Mouse (Mus musculus) midbrain, embryonic 12.5 days (tissue): ENCODE results near the gene Prdm11. TPM values are rescaled to one million over a fixed set of nuclear protein-coding genes. Genes with fewer than 3 reads are reported as not detected.

Experiments used
- ATAC-seq: fragments of 200-750 bp; cut with Nextera tagmentation; 2 replicates; pipeline ENCODE4 v1.8.0; 2017; ENCODE audit warnings: low read depth, moderate TSS enrichment, moderate library complexity; ENCODE audit not compliant: low FRiP score
- H3K27ac ChIP-seq: fragments of 300-500 bp; sonication (generic); replicated peaks from 2 replicates; pipeline ENCODE4 v1.5.1; 2016; ENCODE audit warnings: mild to moderate bottlenecking
- H3K27me3 ChIP-seq: fragments of 300-500 bp; sonication (generic); 2 replicates; pipeline ENCODE4 v1.6.1; 2016; ENCODE audit warnings: mild to moderate bottlenecking
- H3K36me3 ChIP-seq: fragments of 300-500 bp; sonication (generic); 2 replicates; pipeline ENCODE4 v1.6.1; 2016
- H3K4me1 ChIP-seq: fragments of 300-500 bp; sonication (generic); 2 replicates; pipeline ENCODE4 v1.6.1; 2016
- H3K4me2 ChIP-seq: fragments of 300-500 bp; sonication (generic); replicated peaks from 2 replicates; pipeline ENCODE4 v1.6.1; 2016; ENCODE audit warnings: mild to moderate bottlenecking, moderate library complexity
- H3K4me3 ChIP-seq: fragments of 300-500 bp; sonication (generic); 2 replicates; pipeline ENCODE4 v1.5.1; 2016; ENCODE audit warnings: mild to moderate bottlenecking
- H3K9ac ChIP-seq: fragments of 300-500 bp; sonication (generic); replicated peaks from 2 replicates; pipeline ENCODE4 v1.6.1; 2016; ENCODE audit warnings: mild to moderate bottlenecking, moderate library complexity
- H3K9me3 ChIP-seq: fragments of 300-500 bp; sonication (generic); 2 replicates; pipeline ENCODE4 v1.6.1; 2016; ENCODE audit warnings: mild to moderate bottlenecking
- WGBS: fragments of 180-500 bp; shearing (Covaris S2); methylation state at CpG from one replicate; pipeline ENCODE4 v1.1.7; 2016; 5-methylcytosine and 5-hydroxymethylcytosine counted together
- polyA plus RNA-seq: library from polyadenylated mRNA; unstranded; fragments of >200 nt; fragmentation: Nextera tagmentation; extraction: Ambion mirVana; gene quantifications from 2 replicates; pipeline ENCODE4 v1.2.1, GENCODE M21; 2016

The Prdm11 gene
- polyA plus RNA-seq, 1 experiment from 2014 or later, result 3.4 TPM

- Histone ChIP-seq H3K36me3 (peaks cover 12% of the 10 kb centered on the region; the same call in 1 of the 2 replicates), H3K27ac (no peak overlapping the region), H3K4me1 (peaks cover 31% of the 10 kb centered on the region), H3K4me3 (no peak overlapping the region), H3K4me2 (no peak overlapping the region), H3K9ac (no peak overlapping the region), H3K27me3 (no peaks in the 10 kb centered on the region), H3K9me3 (peaks cover 14% of the 10 kb centered on the region)
- WGBS, result 94% methylated on average over 7 of the region's 7 CpGs
- ATAC-seq, result no peak
Measured at GRCm38 (mm10) chr2:93027713-93028112, 18.3 kb downstream of the Prdm11 start.

GRCm38 (mm10) chr2:93024431-93024830 is 21.5 kb downstream of the Prdm11 start:
- no peaks in the 10 kb centered on the region for H3K27me3 ChIP-seq
- H3K9me3 ChIP-seq, result peaks cover 21% of the 10 kb centered on the region
- no peak for ATAC-seq
- H3K9ac ChIP-seq, result no peak overlapping the region
- H3K36me3 ChIP-seq, result peaks cover 15% of the 10 kb centered on the region; the same call in 1 of the 2 replicates
- H3K4me2 ChIP-seq, result no peak overlapping the region
- H3K4me1 ChIP-seq, result peaks cover 4% of the 10 kb centered on the region
- WGBS, result 87% methylated on average over 3 of the region's 3 CpGs
- H3K4me3 ChIP-seq, result no peak overlapping the region
- no peak overlapping the region for H3K27ac ChIP-seq

GRCm38 (mm10) chr2:93018854-93019253 is 27.1 kb downstream of the Prdm11 start:
- ATAC-seq, result no peak
- Histone ChIP-seq H3K4me2 (no peak overlapping the region), H3K9ac (no peak overlapping the region), H3K4me1 (peaks cover 24% of the 10 kb centered on the region), H3K27me3 (peaks cover 10% of the 10 kb centered on the region; the same call in 1 of the 2 replicates), H3K36me3 (peaks cover 14% of the 10 kb centered on the region; the same call in 1 of the 2 replicates), H3K4me3 (no peak overlapping the region), H3K27ac (no peak overlapping the region), H3K9me3 (peaks cover 17% of the 10 kb centered on the region)
- WGBS, result 70% methylated on average over 5 of the region's 5 CpGs

DNA sequence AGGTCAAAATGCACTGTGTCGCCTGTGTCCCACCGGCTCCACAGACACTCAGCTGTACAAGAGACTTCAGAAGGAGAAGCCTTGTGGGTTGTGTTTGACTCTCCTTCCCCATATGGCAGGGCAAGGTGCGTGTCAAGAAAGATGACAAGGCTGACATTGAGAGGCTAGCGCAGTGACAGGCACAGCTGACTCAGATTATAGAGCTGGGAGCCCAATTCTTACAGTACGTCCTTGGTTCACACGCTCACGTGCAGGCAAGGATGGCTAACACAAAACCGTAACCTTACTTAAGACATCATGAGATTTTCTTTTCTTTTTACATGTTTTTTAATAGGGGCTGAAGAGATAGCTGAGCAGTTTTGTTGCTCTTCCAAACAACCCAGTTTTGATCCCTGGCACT is 28.8 kb downstream of the Prdm11 start:
- H3K9me3 ChIP-seq, result 0 out of 2 replicates have a peak, but pooled peaks cover under 1% of the 10 kb centered on the region
- H3K4me2 ChIP-seq, result no peak overlapping the region
- H3K27me3 ChIP-seq, result peaks cover 10% of the 10 kb centered on the region; the same call in 1 of the 2 replicates
- WGBS, result 90% methylated on average over 8 of the region's 8 CpGs
- H3K4me3 ChIP-seq, result no peak overlapping the region
- peaks cover 26% of the 10 kb centered on the region for H3K4me1 ChIP-seq
- ATAC-seq, result no peak
- no peak overlapping the region for H3K9ac ChIP-seq
- no peak overlapping the region for H3K27ac ChIP-seq
- no peaks in the 10 kb centered on the region for H3K36me3 ChIP-seq

GRCm38 (mm10) chr2:93015041-93015440 is 30.9 kb downstream of the Prdm11 start:
- H3K4me2 ChIP-seq, result peak overlapping the region; percentile 100
- H3K9ac ChIP-seq, result peak overlapping the region; percentile 79
- H3K9me3 ChIP-seq, result no peaks in the 10 kb centered on the region
- H3K4me1 ChIP-seq, result peaks cover 26% of the 10 kb centered on the region
- H3K4me3 ChIP-seq, result peak overlapping the region; percentile 70
- H3K36me3 ChIP-seq, result no peaks in the 10 kb centered on the region
- peak; percentile 62 for ATAC-seq
- peaks cover 10% of the 10 kb centered on the region; the same call in 1 of the 2 replicates for H3K27me3 ChIP-seq
- WGBS, result 2% methylated on average over 36 of the region's 40 CpGs
- H3K27ac ChIP-seq, result peak overlapping the region; percentile 40

DNA sequence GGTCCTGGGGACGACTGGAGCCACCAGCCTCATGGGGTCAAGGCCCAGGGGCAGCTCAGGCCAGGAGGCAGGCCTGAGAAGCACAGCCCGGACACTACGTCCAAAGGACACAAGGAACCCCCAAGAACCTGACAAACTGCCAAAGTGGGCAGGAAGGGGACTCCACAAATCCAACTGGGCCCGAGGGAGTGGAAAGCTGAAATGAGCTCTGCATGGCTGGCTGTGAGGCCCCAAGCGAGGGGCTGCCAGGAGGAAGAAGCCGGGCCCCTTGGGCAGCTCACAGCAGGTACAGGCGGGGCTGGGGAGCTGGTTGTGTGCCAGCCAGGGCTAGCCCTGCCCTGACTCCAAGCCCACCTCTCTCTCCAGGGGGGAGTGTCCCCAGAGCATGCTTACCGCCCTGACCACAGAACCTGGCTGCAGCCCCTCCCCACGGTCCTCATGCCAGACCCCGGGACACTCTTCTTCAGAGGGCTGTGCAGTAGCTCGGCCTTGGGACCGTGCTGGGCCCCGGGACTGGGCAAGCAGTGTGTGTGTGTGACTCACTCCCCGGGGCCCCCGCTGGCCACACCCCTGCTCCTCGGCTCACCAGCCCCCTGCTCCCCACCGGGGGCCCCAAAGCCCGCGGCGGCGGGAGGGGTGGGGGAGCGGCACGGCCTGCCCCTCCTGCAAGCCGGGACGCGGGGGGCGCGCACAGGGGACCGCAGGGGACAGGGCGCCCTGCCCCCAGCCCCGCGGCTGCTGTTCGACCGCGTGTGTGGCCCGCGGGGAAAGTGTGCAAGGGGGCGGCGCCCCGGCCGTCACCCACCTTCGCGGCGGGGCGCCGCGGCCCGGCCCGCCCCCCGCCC is 31.7 kb downstream of the Prdm11 start:
- Histone ChIP-seq H3K27ac (peak overlapping the region; percentile 40), H3K4me2 (peak overlapping the region; percentile 100), H3K36me3 (no peaks in the 10 kb centered on the region), H3K9me3 (no peaks in the 10 kb centered on the region), H3K4me1 (peaks cover 26% of the 10 kb centered on the region), H3K4me3 (peak overlapping the region; percentile 70), H3K27me3 (peaks cover 10% of the 10 kb centered on the region; the same call in 1 of the 2 replicates), H3K9ac (peak overlapping the region; percentile 79)
- ATAC-seq, result peak; percentile 72
- 4% methylated on average over 45 of the region's 50 CpGs for WGBS

GRCm38 (mm10) chr2:93013415-93014092 is 32.4 kb downstream of the Prdm11 start:
- Histone ChIP-seq H3K27me3 (peaks cover 10% of the 10 kb centered on the region; the same call in 1 of the 2 replicates), H3K36me3 (no peaks in the 10 kb centered on the region), H3K4me2 (peak overlapping the region; percentile 100; the same call in 1 of the 2 replicates), H3K9ac (no peak overlapping the region), H3K9me3 (no peaks in the 10 kb centered on the region), H3K27ac (peak overlapping the region; percentile 40; the same call in 1 of the 2 replicates), H3K4me1 (peaks cover 21% of the 10 kb centered on the region), H3K4me3 (no peak overlapping the region)
- no peak for ATAC-seq
- WGBS, result 61% methylated on average over 8 of the region's 8 CpGs

DNA sequence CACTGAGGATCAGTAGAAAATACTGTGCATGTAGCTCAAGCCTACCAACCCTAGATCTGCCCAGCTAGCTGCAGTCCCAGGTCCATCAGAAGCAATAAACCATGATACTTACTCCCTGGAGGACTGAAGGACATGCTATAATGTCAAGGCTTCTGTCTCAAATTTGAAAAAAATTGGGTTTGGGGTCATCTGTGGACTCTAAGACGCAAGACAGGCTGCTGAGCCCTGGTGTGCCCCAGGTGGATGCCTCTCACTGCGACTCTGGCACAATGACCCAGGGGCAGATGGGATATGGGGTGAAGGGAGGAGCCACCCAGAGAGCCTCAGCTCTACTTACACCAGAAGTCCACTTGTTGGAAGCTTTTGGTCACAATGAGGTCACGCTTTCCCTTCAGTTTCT is 33.0 kb downstream of the Prdm11 start:
- Histone ChIP-seq H3K4me2 (no peak overlapping the region), H3K9ac (no peak overlapping the region), H3K27ac (no peak overlapping the region), H3K4me1 (peaks cover 20% of the 10 kb centered on the region), H3K4me3 (no peak overlapping the region), H3K27me3 (peaks cover 10% of the 10 kb centered on the region; the same call in 1 of the 2 replicates), H3K9me3 (no peaks in the 10 kb centered on the region), H3K36me3 (0 out of 2 replicates have a peak, but pooled peaks cover 3% of the 10 kb centered on the region)
- 97% methylated on average over 3 of the region's 3 CpGs for WGBS
- no peak for ATAC-seq

DNA sequence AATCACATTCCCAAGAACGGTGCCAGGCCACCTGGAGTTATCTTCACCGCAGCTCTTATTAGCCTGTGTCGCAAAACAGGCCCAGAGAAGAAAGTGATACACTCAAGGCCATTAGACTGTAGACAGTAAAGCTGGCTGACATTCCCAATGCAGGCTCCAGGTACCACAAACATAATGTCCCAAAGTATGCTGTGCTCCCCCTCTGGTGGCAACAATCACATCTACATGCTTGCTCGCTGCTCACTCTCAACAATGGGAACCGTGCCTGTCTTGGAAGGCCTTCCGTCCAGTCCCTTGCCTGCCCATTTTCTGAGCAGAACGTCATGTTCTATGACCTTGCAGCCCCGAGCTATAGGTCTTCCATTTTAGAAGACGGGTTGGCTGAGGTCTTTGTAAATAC is 34.0 kb downstream of the Prdm11 start:
- Histone ChIP-seq H3K27ac (no peak overlapping the region), H3K9me3 (no peaks in the 10 kb centered on the region), H3K4me2 (no peak overlapping the region), H3K27me3 (peaks cover 10% of the 10 kb centered on the region; the same call in 1 of the 2 replicates), H3K4me1 (peaks cover 20% of the 10 kb centered on the region), H3K9ac (no peak overlapping the region), H3K36me3 (0 out of 2 replicates have a peak, but pooled peaks cover 4% of the 10 kb centered on the region), H3K4me3 (no peak overlapping the region)
- 90% methylated on average over 9 of the region's 9 CpGs for WGBS
- ATAC-seq, result no peak

GRCm38 (mm10) chr2:93011465-93011864 is 34.5 kb downstream of the Prdm11 start:
- Histone ChIP-seq H3K9ac (no peak overlapping the region), H3K36me3 (0 out of 2 replicates have a peak, but pooled peaks cover 4% of the 10 kb centered on the region), H3K9me3 (no peaks in the 10 kb centered on the region), H3K4me1 (peaks cover 20% of the 10 kb centered on the region), H3K27me3 (peaks cover 10% of the 10 kb centered on the region; the same call in 1 of the 2 replicates), H3K4me3 (no peak overlapping the region), H3K27ac (no peak overlapping the region), H3K4me2 (no peak overlapping the region)
- 94% methylated on average over 5 of the region's 5 CpGs for WGBS
- no peak for ATAC-seq

DNA sequence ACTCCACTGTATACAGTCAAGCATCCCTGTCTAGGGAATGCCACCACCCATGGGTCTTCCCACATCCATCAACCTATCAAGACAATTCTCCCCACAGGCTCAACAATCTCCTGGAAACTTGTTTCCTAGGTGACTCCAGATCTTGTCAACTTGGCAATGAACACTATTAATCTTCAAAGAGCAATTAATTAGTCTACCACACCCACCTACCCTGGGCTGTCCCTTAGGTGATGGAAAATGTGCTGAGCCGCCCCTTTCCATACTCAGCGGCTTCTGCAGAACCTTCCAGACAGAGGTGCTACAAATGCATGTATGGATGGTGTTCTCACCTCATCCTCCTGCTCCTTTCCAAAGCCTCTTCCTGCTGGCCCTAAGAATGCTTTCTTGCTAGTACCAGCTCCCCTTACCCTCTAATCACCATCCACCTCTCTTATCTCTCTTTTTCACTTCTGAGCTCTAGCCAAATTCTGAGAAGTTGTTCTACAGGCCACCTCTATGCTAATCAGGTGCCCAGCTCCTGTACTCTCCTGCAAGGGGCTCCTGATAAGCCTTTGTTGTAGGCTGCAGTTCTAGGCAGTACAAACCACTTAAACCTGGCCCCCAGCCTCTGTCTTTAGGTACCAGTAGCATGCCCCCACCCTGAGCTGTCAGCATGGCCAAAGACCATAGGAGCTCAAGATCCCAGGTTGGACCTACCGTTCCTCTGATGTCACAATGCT is 37.8 kb downstream of the Prdm11 start:
- H3K4me3 ChIP-seq, result no peak overlapping the region
- no peak for ATAC-seq
- 97% methylated on average over 3 of the region's 3 CpGs for WGBS
- no peak overlapping the region for H3K4me2 ChIP-seq
- H3K9me3 ChIP-seq, result no peaks in the 10 kb centered on the region
- H3K27ac ChIP-seq, result no peak overlapping the region
- H3K36me3 ChIP-seq, result 0 out of 2 replicates have a peak, but pooled peaks cover 4% of the 10 kb centered on the region
- H3K4me1 ChIP-seq, result no peaks in the 10 kb centered on the region
- H3K9ac ChIP-seq, result no peak overlapping the region
- no peaks in the 10 kb centered on the region for H3K27me3 ChIP-seq
